Mouse (Mus musculus): ENCODE results near the gene F5. TPM values are rescaled to one million over a fixed set of nuclear protein-coding genes. Genes with fewer than 3 reads are reported as not detected.

The F5 gene
- polyA plus RNA-seq, 1 experiment, result 2.0 TPM

DNA sequence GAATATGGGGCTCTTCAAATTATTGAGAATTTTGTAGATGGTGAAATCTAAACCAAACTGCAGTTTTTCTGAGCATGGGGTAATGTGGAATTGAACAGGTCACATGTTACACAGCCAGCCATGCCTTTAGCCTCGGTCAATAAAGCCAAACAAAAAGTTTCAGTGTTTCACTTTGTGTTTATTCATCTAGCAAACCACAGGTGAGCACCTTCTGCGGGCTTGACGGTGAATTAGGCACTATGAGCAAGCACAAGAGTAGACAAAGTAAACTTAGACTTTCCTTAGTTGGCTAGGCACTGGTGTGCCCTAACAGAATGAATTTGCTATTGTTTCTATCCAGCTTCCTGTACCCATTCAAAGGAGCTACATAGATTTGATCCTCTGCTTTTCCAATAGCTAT lies 3.3 kb downstream of the F5 start:
- Histone ChIP-seq H3K4me1 (ENCODE audit: control insufficient read depth, insufficient read depth, insufficient read length) (peaks cover 5% of the 10 kb centered on the region), H3K27me3 (ENCODE audit: control insufficient read depth, insufficient read depth, low read length) (peaks cover 1% of the 10 kb centered on the region; the same call in 1 of the 2 replicates), H3K27ac (ENCODE audit: insufficient read depth, low read length) (no peak overlapping the region), H3K36me3 (ENCODE audit: control insufficient read depth, insufficient read depth, low read length) (no peaks in the 10 kb centered on the region), H3K4me3 (ENCODE audit: extremely low read depth, insufficient read depth, insufficient read length) (no peak overlapping the region)
- TF ChIP-seq POLR2A (IDR thresholded peaks at IDR 0.05; ENCODE audit: low read depth, low read length) (no peak), CTCF (IDR thresholded peaks at IDR 0.05; ENCODE audit: extremely low read depth, insufficient read depth, insufficient read length, insufficient replicate concordance) (no peak)
- no peak for DNase-seq (ENCODE audit: low read depth in 1 of 2, low spot score in 2 of 2)
- WGBS, result 79% methylated on average over 3 of the region's 3 CpGs

- no peaks in the 10 kb centered on the region; the same call in 1 of the 2 replicates for H3K4me1 ChIP-seq (ENCODE audit: control insufficient read depth, insufficient read depth, insufficient read length)
- no peak overlapping the region for H3K4me3 ChIP-seq (ENCODE audit: extremely low read depth, insufficient read depth, insufficient read length)
- H3K36me3 ChIP-seq (ENCODE audit: control insufficient read depth, insufficient read depth, low read length), result no peaks in the 10 kb centered on the region
- TF ChIP-seq POLR2A (IDR thresholded peaks at IDR 0.05; ENCODE audit: low read depth, low read length) (no peak), CTCF (IDR thresholded peaks at IDR 0.05; ENCODE audit: extremely low read depth, insufficient read depth, insufficient read length, insufficient replicate concordance) (no peak)
- H3K27me3 ChIP-seq (ENCODE audit: control insufficient read depth, insufficient read depth, low read length), result no peaks in the 10 kb centered on the region
- WGBS, result 90% methylated on average over 4 of the region's 4 CpGs
- no peak for DNase-seq (ENCODE audit: low read depth in 1 of 2, low spot score in 2 of 2)
- H3K27ac ChIP-seq (ENCODE audit: insufficient read depth, low read length), result no peak overlapping the region
Measured at GRCm38 (mm10) chr1:164158571-164158970, 6.9 kb downstream of the F5 start.

DNA sequence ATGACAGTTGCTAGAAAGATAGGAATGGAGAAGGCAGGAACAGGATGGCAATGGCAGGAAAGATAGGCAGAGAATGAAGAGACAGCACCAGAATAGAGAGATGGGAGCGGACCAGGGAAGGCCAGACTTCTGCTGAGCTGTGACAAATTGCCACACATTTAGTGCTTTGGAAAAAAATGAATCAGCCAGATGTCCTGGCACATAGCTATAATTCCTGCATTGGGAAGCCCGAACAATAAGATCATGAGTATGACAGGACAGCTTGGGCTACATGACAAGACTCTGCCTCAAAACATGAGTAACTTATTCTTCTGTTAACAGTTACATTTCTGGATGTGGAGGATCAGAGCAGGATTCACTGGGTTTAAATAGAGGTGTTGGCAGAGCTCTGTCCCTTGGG lies 8.1 kb downstream of the F5 start:
- Histone ChIP-seq H3K36me3 (ENCODE audit: control insufficient read depth, insufficient read depth, low read length) (no peaks in the 10 kb centered on the region), H3K27me3 (ENCODE audit: control insufficient read depth, insufficient read depth, low read length) (no peaks in the 10 kb centered on the region), H3K4me1 (ENCODE audit: control insufficient read depth, insufficient read depth, insufficient read length) (no peaks in the 10 kb centered on the region; the same call in 1 of the 2 replicates), H3K4me3 (ENCODE audit: extremely low read depth, insufficient read depth, insufficient read length) (no peak overlapping the region), H3K27ac (ENCODE audit: insufficient read depth, low read length) (no peak overlapping the region)
- DNase-seq (ENCODE audit: low read depth in 1 of 2, low spot score in 2 of 2), result no peak
- WGBS, result 85% methylated on average over 2 of the region's 2 CpGs
- TF ChIP-seq POLR2A (IDR thresholded peaks at IDR 0.05; ENCODE audit: low read depth, low read length) (no peak), CTCF (IDR thresholded peaks at IDR 0.05; ENCODE audit: extremely low read depth, insufficient read depth, insufficient read length, insufficient replicate concordance) (no peak)

DNA sequence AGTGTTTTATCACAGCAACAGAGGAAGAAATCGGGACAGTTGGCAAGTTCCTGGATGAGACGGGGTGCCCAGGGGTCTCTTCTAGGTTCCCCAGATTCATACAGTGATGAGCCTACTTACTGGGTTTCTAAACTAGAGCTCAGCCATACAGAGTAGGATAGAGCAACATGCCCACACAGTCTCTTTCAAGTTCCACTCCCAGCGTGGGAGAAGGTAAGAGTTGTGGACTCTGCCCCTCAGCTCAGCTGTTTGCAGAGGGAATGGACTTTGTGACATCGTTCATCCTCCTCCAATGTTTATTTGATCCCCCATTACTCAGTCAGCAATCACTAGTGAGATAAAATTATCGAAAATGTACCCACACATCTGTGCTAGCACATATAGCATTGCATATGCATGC lies 11.1 kb downstream of the F5 start:
- no peaks in the 10 kb centered on the region for H3K36me3 ChIP-seq (ENCODE audit: control insufficient read depth, insufficient read depth, low read length)
- 90% methylated on average over 5 of the region's 5 CpGs for WGBS
- H3K27ac ChIP-seq (ENCODE audit: insufficient read depth, low read length), result no peak overlapping the region
- no peak for DNase-seq (ENCODE audit: low read depth in 1 of 2, low spot score in 2 of 2)
- H3K27me3 ChIP-seq (ENCODE audit: control insufficient read depth, insufficient read depth, low read length), result no peaks in the 10 kb centered on the region
- H3K4me3 ChIP-seq (ENCODE audit: extremely low read depth, insufficient read depth, insufficient read length), result no peak overlapping the region
- no peaks in the 10 kb centered on the region; the same call in 1 of the 2 replicates for H3K4me1 ChIP-seq (ENCODE audit: control insufficient read depth, insufficient read depth, insufficient read length)
- TF ChIP-seq POLR2A (IDR thresholded peaks at IDR 0.05; ENCODE audit: low read depth, low read length), result no peak
- TF ChIP-seq CTCF (IDR thresholded peaks at IDR 0.05; ENCODE audit: extremely low read depth, insufficient read depth, insufficient read length, insufficient replicate concordance), result no peak

GRCm38 (mm10) chr1:164168818-164169217 lies 17.2 kb downstream of the F5 start:
- no peak for DNase-seq (ENCODE audit: low read depth in 1 of 2, low spot score in 2 of 2)
- H3K4me3 ChIP-seq (ENCODE audit: extremely low read depth, insufficient read depth, insufficient read length), result no peak overlapping the region
- no peak for TF ChIP-seq POLR2A (IDR thresholded peaks at IDR 0.05; ENCODE audit: low read depth, low read length)
- H3K27ac ChIP-seq (ENCODE audit: insufficient read depth, low read length), result no peak overlapping the region
- H3K36me3 ChIP-seq (ENCODE audit: control insufficient read depth, insufficient read depth, low read length), result no peaks in the 10 kb centered on the region
- H3K4me1 ChIP-seq (ENCODE audit: control insufficient read depth, insufficient read depth, insufficient read length), result no peaks in the 10 kb centered on the region
- H3K27me3 ChIP-seq (ENCODE audit: control insufficient read depth, insufficient read depth, low read length), result no peaks in the 10 kb centered on the region
- WGBS, result 77% methylated on average over 4 of the region's 4 CpGs

DNA sequence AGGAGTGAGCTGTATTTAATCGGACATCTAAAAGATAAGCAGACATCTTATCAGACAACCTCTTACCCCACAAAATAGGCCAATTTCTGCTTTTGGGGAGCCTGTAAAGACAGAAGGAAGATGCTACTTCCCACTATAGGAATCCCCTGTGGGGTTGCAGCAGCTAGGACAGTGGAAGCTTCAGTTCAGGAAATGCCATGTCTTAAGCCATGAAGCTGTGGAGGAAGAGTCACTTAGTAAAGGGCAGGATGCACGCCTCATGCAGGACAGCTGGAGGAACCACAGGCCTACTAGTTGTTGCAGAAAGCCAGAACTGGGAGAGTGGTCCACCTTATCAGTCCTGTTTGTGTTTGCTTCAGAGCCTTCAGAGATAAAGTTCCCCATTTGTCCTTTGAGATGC lies 18.8 kb downstream of the F5 start:
- Histone ChIP-seq H3K27ac (ENCODE audit: insufficient read depth, low read length) (no peak overlapping the region), H3K4me3 (ENCODE audit: extremely low read depth, insufficient read depth, insufficient read length) (no peak overlapping the region), H3K36me3 (ENCODE audit: control insufficient read depth, insufficient read depth, low read length) (no peaks in the 10 kb centered on the region), H3K27me3 (ENCODE audit: control insufficient read depth, insufficient read depth, low read length) (no peaks in the 10 kb centered on the region), H3K4me1 (ENCODE audit: control insufficient read depth, insufficient read depth, insufficient read length) (no peaks in the 10 kb centered on the region)
- 75% methylated on average over 2 of the region's 2 CpGs for WGBS
- TF ChIP-seq POLR2A (IDR thresholded peaks at IDR 0.05; ENCODE audit: low read depth, low read length), result no peak
- no peak for DNase-seq (ENCODE audit: low read depth in 1 of 2, low spot score in 2 of 2)

DNA sequence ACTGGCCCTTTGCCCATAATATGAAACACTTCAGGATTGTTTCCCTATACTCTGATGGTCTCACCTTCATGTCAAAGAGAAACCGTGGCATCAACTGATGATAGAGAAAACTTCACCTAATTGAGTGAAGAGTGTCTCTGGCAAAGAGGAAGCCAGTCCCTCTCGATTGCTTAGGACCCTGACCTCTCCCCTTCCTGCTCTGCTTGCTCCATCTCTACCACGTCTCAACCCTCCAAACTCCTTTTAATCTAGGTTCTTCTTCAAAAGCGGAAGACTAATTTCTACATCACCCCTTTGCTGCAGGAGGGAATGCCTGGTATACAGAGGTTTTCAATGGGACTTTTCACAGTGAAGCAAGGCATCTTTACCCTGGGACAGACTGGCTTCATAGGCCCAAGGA lies 21.5 kb downstream of the F5 start:
- no peak for DNase-seq (ENCODE audit: low read depth in 1 of 2, low spot score in 2 of 2)
- Histone ChIP-seq H3K4me1 (ENCODE audit: control insufficient read depth, insufficient read depth, insufficient read length) (no peaks in the 10 kb centered on the region), H3K27ac (ENCODE audit: insufficient read depth, low read length) (no peak overlapping the region), H3K4me3 (ENCODE audit: extremely low read depth, insufficient read depth, insufficient read length) (no peak overlapping the region), H3K27me3 (ENCODE audit: control insufficient read depth, insufficient read depth, low read length) (no peaks in the 10 kb centered on the region), H3K36me3 (ENCODE audit: control insufficient read depth, insufficient read depth, low read length) (no peaks in the 10 kb centered on the region)
- no peak for TF ChIP-seq CTCF (IDR thresholded peaks at IDR 0.05; ENCODE audit: extremely low read depth, insufficient read depth, insufficient read length, insufficient replicate concordance)
- no peak for TF ChIP-seq POLR2A (IDR thresholded peaks at IDR 0.05; ENCODE audit: low read depth, low read length)
- WGBS, result 72% methylated on average over 4 of the region's 4 CpGs
